ENCODE assay signal across 8 mouse cellular contexts in the genomic region with DNA sequence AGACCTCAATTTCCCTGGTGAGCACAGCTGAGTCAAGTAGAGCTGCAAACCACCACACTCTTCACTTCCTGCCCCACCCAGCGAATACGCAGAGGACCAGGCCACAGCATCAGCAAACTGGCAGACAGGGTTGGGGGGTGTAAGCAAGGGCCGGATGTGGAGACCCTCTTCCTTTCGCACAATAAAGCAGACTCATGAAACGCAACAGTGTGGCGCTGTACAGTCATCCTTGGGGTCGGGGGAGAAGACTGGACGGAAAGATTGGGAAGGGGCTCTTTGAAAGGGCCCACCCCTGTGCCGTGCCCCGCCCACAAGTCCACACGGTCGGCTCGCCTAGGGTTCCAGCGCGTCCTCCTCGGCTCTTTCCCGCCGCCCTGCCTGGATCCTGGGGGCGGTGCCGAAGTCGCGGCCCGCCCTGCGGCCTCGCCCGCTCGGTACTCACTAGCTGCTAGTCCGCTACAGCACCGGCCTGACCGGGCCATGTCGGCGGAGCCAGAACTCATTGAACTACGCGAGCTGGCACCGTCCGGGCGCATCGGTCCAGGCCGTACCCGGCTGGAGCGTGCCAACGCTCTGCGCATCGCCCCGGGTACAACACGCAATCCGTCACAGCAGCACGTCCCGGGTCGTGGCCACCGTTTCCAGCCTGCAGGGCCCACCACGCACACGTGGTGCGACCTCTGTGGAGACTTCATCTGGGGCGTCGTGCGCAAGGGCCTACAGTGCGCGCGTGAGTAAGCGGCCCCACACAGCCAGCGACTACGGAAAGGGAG. TPM values are rescaled to one million over a fixed set of nuclear protein-coding genes. Genes with fewer than 3 reads are reported as not detected.
A peak's percentile ranks its signal among the peaks of the same experiment; 100 is the strongest.
DNase-seq lines count a peak whose midpoint lies in the region; ATAC-seq and TF ChIP-seq lines count a peak whose summit lies in the region.

Gene Rassf1 (plus strand): TSS at position 439 of the 773 bp plus-strand sequence.

- no peak for TF ChIP-seq CTCF in cortical plate, adult 2 months (IDR thresholded peaks at IDR 0.05; ENCODE audit: extremely low read depth, insufficient read depth, low read length)

- ATAC-seq in intestine, embryonic 14.5 days (replicated peaks; ENCODE audit: low FRiP score, low TSS enrichment, low read depth) = peak; percentile 24
- peak; percentile 59 for ATAC-seq in limb, embryonic 13.5 days (ENCODE audit: low FRiP score, low read depth)
- no peak for ATAC-seq in midbrain, embryonic 13.5 days
- ATAC-seq in stomach, embryonic 16.5 days (ENCODE audit: insufficient read depth, low FRiP score) = peak; percentile 48

- H3K27me3 ChIP-seq in intestine, embryonic 14.5 days (replicated peaks; ENCODE audit: control insufficient read depth, insufficient read depth, low read length) = no peaks in the 10 kb centered on the region
- 0 out of 2 replicates have a peak, but pooled peaks cover 3% of the 10 kb centered on the region for H3K27me3 ChIP-seq in limb, embryonic 13.5 days
- peaks cover 61% of the 10 kb centered on the region for H3K27me3 ChIP-seq in midbrain, embryonic 13.5 days
- H3K27me3 ChIP-seq in stomach, embryonic 16.5 days (ENCODE audit: control insufficient read depth, insufficient read depth, low read length) = no peaks in the 10 kb centered on the region

- H3K4me3 ChIP-seq in cortical plate, adult 2 months (ENCODE audit: insufficient read depth, low read length) = peak within 1 kb of the TSS; percentile 6; the same call in 1 of the 2 replicates
- peak within 1 kb of the TSS; percentile 46 for H3K4me3 ChIP-seq in intestine, embryonic 14.5 days (ENCODE audit: low read depth, low read length)
- peak within 1 kb of the TSS; percentile 79 for H3K4me3 ChIP-seq in limb, embryonic 13.5 days
- H3K4me3 ChIP-seq in midbrain, embryonic 13.5 days (replicated peaks) = peak within 1 kb of the TSS; percentile 30
- H3K4me3 ChIP-seq in stomach, embryonic 16.5 days (replicated peaks; ENCODE audit: low read length) = peak within 1 kb of the TSS; percentile 49

- H3K36me3 ChIP-seq in intestine, embryonic 14.5 days (ENCODE audit: control insufficient read depth, insufficient read depth, low read length) = no peaks in the 10 kb centered on the region
- no peaks in the 10 kb centered on the region for H3K36me3 ChIP-seq in limb, embryonic 13.5 days
- no peaks in the 10 kb centered on the region for H3K36me3 ChIP-seq in midbrain, embryonic 13.5 days
- no peaks in the 10 kb centered on the region for H3K36me3 ChIP-seq in stomach, embryonic 16.5 days (ENCODE audit: control insufficient read depth, insufficient read depth, low read length)

- WGBS in intestine, embryonic 14.5 days = under 1% methylated on average over 63 of the region's 63 CpGs
- WGBS in limb, embryonic 13.5 days = under 1% methylated on average over 62 of the region's 63 CpGs
- under 1% methylated on average over 61 of the region's 63 CpGs for WGBS in midbrain, embryonic 13.5 days
- WGBS in stomach, embryonic 16.5 days = under 1% methylated on average over 63 of the region's 63 CpGs

- peak within 1 kb of the TSS; percentile 98 for H3K4me2 ChIP-seq in intestine, embryonic 14.5 days (ENCODE audit: low read length)
- H3K4me2 ChIP-seq in limb, embryonic 13.5 days (replicated peaks) = peak within 1 kb of the TSS; percentile 86
- peak within 1 kb of the TSS; percentile 53 for H3K4me2 ChIP-seq in midbrain, embryonic 13.5 days (replicated peaks)
- H3K4me2 ChIP-seq in stomach, embryonic 16.5 days (ENCODE audit: low read depth, low read length) = peak within 1 kb of the TSS; percentile 96

- H3K9me3 ChIP-seq in intestine, embryonic 14.5 days (ENCODE audit: control insufficient read depth, low read length) = no peaks in the 10 kb centered on the region
- no peaks in the 10 kb centered on the region for H3K9me3 ChIP-seq in limb, embryonic 13.5 days
- H3K9me3 ChIP-seq in midbrain, embryonic 13.5 days = no peaks in the 10 kb centered on the region
- H3K9me3 ChIP-seq in stomach, embryonic 16.5 days (replicated peaks; ENCODE audit: control insufficient read depth, low read length) = no peaks in the 10 kb centered on the region

- no peak for TF ChIP-seq POLR2A in cortical plate, adult 2 months (IDR thresholded peaks at IDR 0.05; ENCODE audit: extremely low read depth, insufficient read depth, low read length)

- DNase-seq in frontal cortex, adult 2 months (ENCODE audit: extremely low spot score in 1 of 2, low spot score in 1 of 2) = no peak
- DNase-seq in frontal cortex, postnatal 10 days (ENCODE audit: low spot score in 2 of 2) = no peak
- peak; percentile 64 to 72 for DNase-seq in gastrocnemius, postnatal 4 days (ENCODE audit: low spot score in 2 of 2)
- DNase-seq in intestine, embryonic 14.5 days (ENCODE audit: low spot score) = peak; percentile 78

- peaks cover 1% of the 10 kb centered on the region; the same call in 1 of the 2 replicates for H3K4me1 ChIP-seq in cortical plate, adult 2 months (ENCODE audit: control insufficient read depth, insufficient read depth, low read length)
- peaks cover 49% of the 10 kb centered on the region for H3K4me1 ChIP-seq in intestine, embryonic 14.5 days (replicated peaks; ENCODE audit: control insufficient read depth, insufficient read depth, low read length)
- H3K4me1 ChIP-seq in limb, embryonic 13.5 days = peaks cover 61% of the 10 kb centered on the region
- H3K4me1 ChIP-seq in midbrain, embryonic 13.5 days (replicated peaks) = peaks cover 57% of the 10 kb centered on the region
- peaks cover 48% of the 10 kb centered on the region for H3K4me1 ChIP-seq in stomach, embryonic 16.5 days (ENCODE audit: control insufficient read depth, insufficient read depth, low read length)

- H3K9ac ChIP-seq in intestine, embryonic 14.5 days (ENCODE audit: low read length) = peak within 1 kb of the TSS; percentile 65
- peak within 1 kb of the TSS; percentile 86 for H3K9ac ChIP-seq in limb, embryonic 13.5 days
- H3K9ac ChIP-seq in midbrain, embryonic 13.5 days (replicated peaks) = peak within 1 kb of the TSS; percentile 54
- H3K9ac ChIP-seq in stomach, embryonic 16.5 days (ENCODE audit: low read length) = peak within 1 kb of the TSS; percentile 71

- no peak within 1 kb of the TSS for H3K27ac ChIP-seq in cortical plate, adult 2 months (ENCODE audit: insufficient read depth, low read length)
- peak within 1 kb of the TSS; percentile 54 for H3K27ac ChIP-seq in intestine, embryonic 14.5 days (ENCODE audit: low read depth)
- peak within 1 kb of the TSS; percentile 84 for H3K27ac ChIP-seq in limb, embryonic 13.5 days
- H3K27ac ChIP-seq in midbrain, embryonic 13.5 days = no peak within 1 kb of the TSS
- peak within 1 kb of the TSS; percentile 64 for H3K27ac ChIP-seq in stomach, embryonic 16.5 days (ENCODE audit: low read length)

RNA-seq across cellular contexts. Expression of gene Rassf1, which starts in this region (rescaled TPM):
- polyA plus RNA-seq in frontal cortex, adult 2 months (2012; rRNA removed) = 25.0 and 25.2 TPM in 2 replicates
- polyA plus RNA-seq in cortical plate, adult 2 months (2012; rRNA removed) = 24.4 and 24.5 TPM in 2 replicates
- total RNA-seq in gastrocnemius, postnatal 4 days (2021) = 10 to 100 TPM; 31.1 to 39.6 TPM
- 54.4 and 59.9 TPM in 2 replicates for polyA plus RNA-seq in intestine, embryonic 14.5 days (2014; fragmentation: Nextera tagmentation; extraction: Ambion mirVana)
- 77.1 and 83.2 TPM in 2 replicates for polyA plus RNA-seq in limb, embryonic 13.5 days (2015; fragmentation: Nextera tagmentation; extraction: Ambion mirVana)
- polyA plus RNA-seq in midbrain, embryonic 13.5 days (2015; fragmentation: Nextera tagmentation; extraction: Ambion mirVana) = 38.6 and 39.5 TPM in 2 replicates
- polyA plus RNA-seq in stomach, embryonic 16.5 days (2015; fragmentation: Nextera tagmentation; extraction: Ambion mirVana) = 63.8 and 72.2 TPM in 2 replicates

Comparison
In these comparisons a context has a peak if more than half of its experiments do, and no peak if none do; other contexts are left out.
1. DNase-seq: peak in gastrocnemius, postnatal 4 days (2 of 2) and intestine, embryonic 14.5 days (single experiment); none in frontal cortex, adult 2 months (0 of 2) and frontal cortex, postnatal 10 days (0 of 2).
2. H3K27ac ChIP-seq: peak in intestine, embryonic 14.5 days (single experiment), limb, embryonic 13.5 days (single experiment) and stomach, embryonic 16.5 days (single experiment); none in cortical plate, adult 2 months (single experiment) and midbrain, embryonic 13.5 days (single experiment).
3. H3K4me3 ChIP-seq: peak in every context shown above with its lines; median percentile 79 in limb, embryonic 13.5 days; 49 in stomach, embryonic 16.5 days; 46 in intestine, embryonic 14.5 days; 30 in midbrain, embryonic 13.5 days; 6 in cortical plate, adult 2 months.
4. Peak in every context shown above with its lines, with median percentiles within 50 percentile points of each other: H3K4me2 ChIP-seq and H3K9ac ChIP-seq.